Mouse (Mus musculus): ENCODE data around the gene Tank. TPM values are rescaled to one million over a fixed set of nuclear protein-coding genes. Genes with fewer than 3 reads are reported as not detected.

The Tank gene
- polyA plus RNA-seq, 2 experiments = 15.9 to 21.3 TPM

DNA sequence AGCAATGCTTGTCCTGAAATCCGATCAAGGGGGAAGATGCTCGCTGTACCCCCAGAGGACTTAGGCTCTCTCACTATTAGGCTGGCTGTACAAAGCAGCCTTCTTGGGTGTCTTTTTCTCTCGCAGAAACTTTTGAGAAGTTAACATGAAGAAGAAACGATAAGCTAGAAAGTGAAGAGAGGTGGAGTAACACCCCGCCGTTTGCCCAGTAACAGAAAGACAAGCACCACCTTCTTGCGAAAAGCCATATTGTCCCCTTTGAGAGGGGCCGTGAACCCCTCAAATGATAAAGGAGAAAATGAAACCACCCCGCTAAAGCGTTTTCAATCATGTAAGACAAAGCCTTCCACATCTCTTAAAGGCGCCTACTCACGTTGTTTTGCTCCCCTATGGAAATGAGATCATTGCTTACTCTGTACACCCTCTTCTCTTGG lies 15.5 kb downstream of the Tank start:
- WGBS (ENCODE audit: insufficient replicate concordance) = under 1% methylated on average over 12 of the region's 12 CpGs
- H3K4me1 ChIP-seq (replicated peaks; ENCODE audit: control insufficient read depth in 2 of 2, insufficient read depth in 2 of 2, low read length in 1 of 2) = peaks cover 12 to 14% of the 10 kb centered on the region in 2 experiments
- peak overlapping the region; percentile 73 to 90 for H3K4me3 ChIP-seq (ENCODE audit: insufficient read depth in 1 of 2, low read depth in 2 of 2, low read length in 2 of 2)
- no peaks in the 10 kb centered on the region for H3K9me3 ChIP-seq (ENCODE audit: control insufficient read depth, low read length)
- no peaks in the 10 kb centered on the region for H3K36me3 ChIP-seq (replicated peaks; ENCODE audit: control insufficient read depth, insufficient read depth, low read depth)
- H3K27me3 ChIP-seq (ENCODE audit: control insufficient read depth, insufficient read depth, low read length) = no peaks in the 10 kb centered on the region
- ATAC-seq (ENCODE audit: insufficient read depth) (peak; percentile 1; the same call in 1 of the 2 replicates), DNase-seq (ENCODE audit: low read depth in 3 of 3, low spot score in 3 of 3) (peak; percentile 23 to 44 (median 35))
- H3K27ac ChIP-seq = peak overlapping the region; percentile 88
- peak overlapping the region; percentile 98 for H3K9ac ChIP-seq (replicated peaks)
- peak overlapping the region; percentile 77 for H3K4me2 ChIP-seq (ENCODE audit: low read depth)
- TF ChIP-seq EP300 (IDR thresholded peaks at IDR 0.05; ENCODE audit: low read depth) (no peak), CTCF (IDR thresholded peaks at IDR 0.05; ENCODE audit: low read depth) (no peak)

DNA sequence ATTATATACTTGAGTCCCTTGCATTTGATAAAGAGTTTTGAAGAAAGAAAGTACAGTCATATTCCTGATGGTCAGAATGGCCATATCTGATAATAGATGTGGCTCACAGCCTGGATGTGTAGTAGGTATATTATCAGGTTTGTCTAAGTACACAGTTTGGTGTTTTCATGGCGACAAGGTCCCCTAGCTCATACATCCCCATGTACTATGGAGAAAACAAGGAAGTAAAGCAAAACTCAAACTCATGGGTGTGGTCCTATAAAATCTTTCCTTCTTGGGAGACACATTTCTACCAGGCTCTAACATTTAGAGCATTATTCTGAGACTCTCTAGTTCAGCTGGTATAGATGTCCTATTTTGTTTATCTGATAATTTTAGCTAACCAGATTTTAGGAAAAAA lies 21.3 kb downstream of the Tank start:
- TF ChIP-seq CTCF (IDR thresholded peaks at IDR 0.05; ENCODE audit: low read depth) (no peak), EP300 (IDR thresholded peaks at IDR 0.05; ENCODE audit: low read depth) (no peak)
- Histone ChIP-seq H3K27me3 (ENCODE audit: control insufficient read depth, insufficient read depth, low read length) (no peaks in the 10 kb centered on the region), H3K9ac (replicated peaks) (no peak overlapping the region), H3K36me3 (replicated peaks; ENCODE audit: control insufficient read depth, insufficient read depth, low read depth) (no peaks in the 10 kb centered on the region), H3K4me1 (replicated peaks; ENCODE audit: control insufficient read depth in 2 of 2, insufficient read depth in 2 of 2, low read length in 1 of 2) (peaks cover 2 to 6% of the 10 kb centered on the region in 2 experiments; a peak in 3 of 4 replicates), H3K27ac (no peak overlapping the region), H3K4me3 (ENCODE audit: insufficient read depth in 1 of 2, low read depth in 2 of 2, low read length in 2 of 2) (no peak overlapping the region), H3K4me2 (ENCODE audit: low read depth) (no peak overlapping the region), H3K9me3 (ENCODE audit: control insufficient read depth, low read length) (no peaks in the 10 kb centered on the region)
- WGBS (ENCODE audit: insufficient replicate concordance) = 44% methylated on average over 1 of the region's 1 CpGs
- ATAC-seq (ENCODE audit: insufficient read depth) (no peak), DNase-seq (ENCODE audit: low read depth in 3 of 3, low spot score in 3 of 3) (no peak)

DNA sequence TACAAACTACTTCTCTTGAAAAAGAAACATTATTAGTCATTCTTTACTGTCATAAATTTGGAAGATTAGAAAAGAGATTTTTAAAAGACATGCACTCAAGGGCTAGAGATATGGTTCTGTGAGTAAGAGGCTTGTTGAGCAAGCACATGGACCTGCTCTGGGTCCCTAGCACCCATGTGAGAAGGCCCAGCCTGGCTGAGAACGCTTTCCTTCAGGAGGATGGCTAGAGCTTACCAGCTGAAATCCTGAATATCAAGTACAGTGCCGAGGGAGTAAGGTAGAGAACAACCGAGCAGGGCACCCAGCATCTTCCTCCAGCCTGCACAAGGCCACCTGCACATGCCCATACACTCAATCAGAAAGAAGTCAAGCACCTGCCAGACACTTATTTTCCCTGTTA lies 25.1 kb downstream of the Tank start:
- no peak for ATAC-seq (ENCODE audit: insufficient read depth)
- TF ChIP-seq EP300 (IDR thresholded peaks at IDR 0.05; ENCODE audit: low read depth) (no peak), CTCF (IDR thresholded peaks at IDR 0.05; ENCODE audit: low read depth) (no peak)
- Histone ChIP-seq H3K9ac (replicated peaks) (no peak overlapping the region), H3K36me3 (replicated peaks; ENCODE audit: control insufficient read depth, insufficient read depth, low read depth) (no peaks in the 10 kb centered on the region), H3K4me3 (ENCODE audit: insufficient read depth in 1 of 2, low read depth in 2 of 2, low read length in 2 of 2) (no peak overlapping the region), H3K27ac (no peak overlapping the region), H3K27me3 (ENCODE audit: control insufficient read depth, insufficient read depth, low read length) (no peaks in the 10 kb centered on the region), H3K9me3 (ENCODE audit: control insufficient read depth, low read length) (no peaks in the 10 kb centered on the region), H3K4me2 (ENCODE audit: low read depth) (no peak overlapping the region), H3K4me1 (replicated peaks; ENCODE audit: control insufficient read depth in 2 of 2, insufficient read depth in 2 of 2, low read length in 1 of 2) (no peaks in the 10 kb centered on the region)
- DNase-seq (ENCODE audit: low read depth in 3 of 3, low spot score in 3 of 3) = no peak
- 65% methylated on average over 3 of the region's 3 CpGs for WGBS (ENCODE audit: insufficient replicate concordance)

DNA sequence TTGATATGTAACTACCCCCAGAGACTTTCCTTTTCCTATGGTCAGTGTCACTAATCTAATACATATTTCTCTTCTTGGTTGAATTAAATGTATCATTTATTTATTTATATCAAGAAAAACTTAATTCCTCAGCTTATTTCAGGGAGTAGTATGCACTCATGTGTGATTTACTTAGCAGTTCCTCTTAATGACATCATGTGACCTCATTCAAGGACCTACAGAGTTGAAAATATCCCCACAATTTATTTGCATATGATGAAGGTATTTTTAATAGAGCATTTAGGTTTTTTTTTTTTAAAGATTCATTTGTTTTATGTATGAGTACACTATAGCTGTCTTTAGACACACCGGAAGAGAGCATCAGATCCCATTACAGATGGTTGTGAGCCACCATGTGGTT lies 28.6 kb downstream of the Tank start:
- 86% methylated on average over 1 of the region's 1 CpGs for WGBS (ENCODE audit: insufficient replicate concordance)
- Histone ChIP-seq H3K27me3 (ENCODE audit: control insufficient read depth, insufficient read depth, low read length) (no peaks in the 10 kb centered on the region), H3K36me3 (replicated peaks; ENCODE audit: control insufficient read depth, insufficient read depth, low read depth) (no peaks in the 10 kb centered on the region), H3K27ac (no peak overlapping the region), H3K4me3 (ENCODE audit: insufficient read depth in 1 of 2, low read depth in 2 of 2, low read length in 2 of 2) (no peak overlapping the region), H3K9me3 (ENCODE audit: control insufficient read depth, low read length) (no peaks in the 10 kb centered on the region), H3K4me1 (replicated peaks; ENCODE audit: control insufficient read depth in 2 of 2, insufficient read depth in 2 of 2, low read length in 1 of 2) (no peaks in the 10 kb centered on the region), H3K9ac (replicated peaks) (no peak overlapping the region), H3K4me2 (ENCODE audit: low read depth) (no peak overlapping the region)
- ATAC-seq (ENCODE audit: insufficient read depth) = no peak
- no peak for TF ChIP-seq EP300 (IDR thresholded peaks at IDR 0.05; ENCODE audit: low read depth)
- no peak for TF ChIP-seq CTCF (IDR thresholded peaks at IDR 0.05; ENCODE audit: low read depth)
- DNase-seq (ENCODE audit: low read depth in 3 of 3, low spot score in 3 of 3) = no peak

DNA sequence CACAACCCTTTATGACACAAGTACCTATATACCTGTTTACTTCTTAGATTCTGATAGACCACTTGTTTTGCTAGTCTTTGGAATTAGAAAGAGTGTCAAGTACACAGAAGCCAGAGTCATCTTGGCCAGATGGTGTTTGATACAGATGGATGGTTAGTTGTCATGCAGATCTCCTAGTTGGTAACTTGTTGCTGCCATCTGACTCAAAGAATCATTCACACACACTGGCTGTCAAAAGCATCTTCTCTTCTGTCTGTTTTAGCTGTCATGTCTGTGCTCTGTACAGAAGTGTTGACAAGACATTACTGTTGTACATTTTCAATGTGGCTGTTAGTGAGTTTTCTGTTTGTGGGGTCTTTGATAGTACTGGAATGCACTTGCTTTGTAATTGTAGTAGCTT lies 45.6 kb downstream of the Tank start:
- Histone ChIP-seq H3K27ac (no peak overlapping the region), H3K4me1 (replicated peaks; ENCODE audit: control insufficient read depth in 2 of 2, insufficient read depth in 2 of 2, low read length in 1 of 2) (no peaks in the 10 kb centered on the region), H3K4me2 (ENCODE audit: low read depth) (no peak overlapping the region), H3K9me3 (ENCODE audit: control insufficient read depth, low read length) (no peaks in the 10 kb centered on the region), H3K27me3 (ENCODE audit: control insufficient read depth, insufficient read depth, low read length) (no peaks in the 10 kb centered on the region), H3K36me3 (replicated peaks; ENCODE audit: control insufficient read depth, insufficient read depth, low read depth) (peaks cover 7% of the 10 kb centered on the region; the same call in 1 of the 2 replicates), H3K4me3 (ENCODE audit: insufficient read depth in 1 of 2, low read depth in 2 of 2, low read length in 2 of 2) (no peak overlapping the region), H3K9ac (replicated peaks) (no peak overlapping the region)
- DNase-seq (ENCODE audit: low read depth in 3 of 3, low spot score in 3 of 3) (no peak), ATAC-seq (ENCODE audit: insufficient read depth) (no peak)
- TF ChIP-seq CTCF (IDR thresholded peaks at IDR 0.05; ENCODE audit: low read depth) (no peak), EP300 (IDR thresholded peaks at IDR 0.05; ENCODE audit: low read depth) (no peak)

All from liver, embryonic 14.5 days (tissue).